Comparison of ENCODE assay signal across 26 mouse cellular contexts in genomic region chr7:132873043-132873442, GRCm38 (mm10). TPM values are rescaled to one million over a fixed set of nuclear protein-coding genes. Genes with fewer than 3 reads are reported as not detected.
DNase-seq lines count a peak whose midpoint lies in the region; ATAC-seq and TF ChIP-seq lines count a peak whose summit lies in the region.
"Had no signal": no experiment of that assay in that cellular context is flagged by ENCODE, and none has a peak within 500 bp of the region (broad histone marks: within the 10 kb centered on the region; RNA-seq: fewer than 3 reads in every experiment).

No protein-coding gene starts in this region.

- TF ChIP-seq EP300 in liver, postnatal 0 days (IDR thresholded peaks at IDR 0.05; ENCODE audit: low read depth), result 0 out of 2 replicates have a peak, but pooled peaks have one; percentile 17

- no peaks in the 10 kb centered on the region for H3K9me3 ChIP-seq in liver, postnatal 0 days (ENCODE audit: low read length)
- H3K9me3 ChIP-seq in G1E (replicated peaks), result no peaks in the 10 kb centered on the region
- H3K9me3 ChIP-seq in forebrain, postnatal 0 days (ENCODE audit: low read length), result no peaks in the 10 kb centered on the region
- H3K9me3 ChIP-seq: embryonic facial prominence, embryonic 10.5 days; embryonic facial prominence, embryonic 15.5 days; forebrain, embryonic 12.5 days; heart, embryonic 15.5 days; hindbrain, embryonic 12.5 days; intestine, embryonic 15.5 days; liver, embryonic 15.5 days; neural tube, embryonic 12.5 days had no signal

- no peak for ATAC-seq in liver, postnatal 0 days
- peak; percentile 49 for ATAC-seq in G1E (ENCODE audit: extremely low read depth, insufficient number of reproducible peaks, low FRiP score, poor library complexity, severe bottlenecking)
- peak; percentile 80 for ATAC-seq in megakaryocyte progenitor cell, adult 5-6 weeks (replicated peaks; ENCODE audit: poor library complexity)
- ATAC-seq in forebrain, postnatal 0 days, result no peak
- ATAC-seq: hindbrain, postnatal 0 days; intestine, embryonic 15.5 days had no signal

- DNase-seq in liver, postnatal 0 days, result no peak
- DNase-seq in liver (no peak), 416B (ENCODE audit: low read depth) (peak; percentile 94), G1E (ENCODE audit: low spot score) (no peak)
- DNase-seq in forebrain, postnatal 0 days, result no peak
- no peak for DNase-seq in lung, adult 18-20 months
- DNase-seq: cerebellum, adult 2 months; cerebellum, postnatal 14 days; gastrocnemius, postnatal 36 days; kidney, adult 2 months; kidney, postnatal 4 days; lung, postnatal 36 days; midbrain, embryonic 14.5 days; right cerebral cortex, adult 18-20 months; thymus, postnatal 36 days had no signal

- WGBS in liver, postnatal 0 days (ENCODE audit: insufficient replicate concordance), result 61% methylated on average over 2 of the region's 2 CpGs
- 97% methylated on average over 2 of the region's 2 CpGs for WGBS in forebrain, postnatal 0 days

- H3K4me1 ChIP-seq in liver, postnatal 0 days (ENCODE audit: insufficient read depth), result no peaks in the 10 kb centered on the region
- H3K4me1 ChIP-seq in G1E (ENCODE audit: insufficient read depth, low read depth, low read length), result no peaks in the 10 kb centered on the region
- H3K4me1 ChIP-seq in forebrain, postnatal 0 days (ENCODE audit: insufficient read depth), result no peaks in the 10 kb centered on the region
- H3K4me1 ChIP-seq: embryonic facial prominence, embryonic 10.5 days; embryonic facial prominence, embryonic 15.5 days; forebrain, embryonic 12.5 days; heart, embryonic 15.5 days; hindbrain, embryonic 12.5 days; intestine, embryonic 15.5 days; liver, embryonic 15.5 days; neural tube, embryonic 12.5 days had no signal

- H3K27me3 ChIP-seq in liver, postnatal 0 days (ENCODE audit: insufficient read depth, low read length), result no peaks in the 10 kb centered on the region
- H3K27me3 ChIP-seq in G1E (ENCODE audit: insufficient read depth, low read length), result no peaks in the 10 kb centered on the region
- H3K27me3 ChIP-seq in forebrain, postnatal 0 days (ENCODE audit: insufficient read depth, low read length), result no peaks in the 10 kb centered on the region
- H3K27me3 ChIP-seq: embryonic facial prominence, embryonic 15.5 days; forebrain, embryonic 12.5 days; heart, embryonic 15.5 days; hindbrain, embryonic 12.5 days; intestine, embryonic 15.5 days; liver, embryonic 15.5 days; neural tube, embryonic 12.5 days had no signal

- peaks cover 76% of the 10 kb centered on the region for H3K36me3 ChIP-seq in liver, postnatal 0 days (replicated peaks; ENCODE audit: insufficient read depth, low read length)
- H3K36me3 ChIP-seq in G1E (replicated peaks), result peaks cover 94% of the 10 kb centered on the region
- H3K36me3 ChIP-seq in forebrain, postnatal 0 days (ENCODE audit: insufficient read depth), result peaks cover 82% of the 10 kb centered on the region

- no peak overlapping the region for H3K4me3 ChIP-seq in liver, postnatal 0 days (ENCODE audit: low read depth, low read length)
- no peak overlapping the region for H3K4me3 ChIP-seq in G1E (ENCODE audit: low read depth, low read length)
- no peak overlapping the region for H3K4me3 ChIP-seq in forebrain, postnatal 0 days (ENCODE audit: low read depth, low read length)
- H3K4me3 ChIP-seq: embryonic facial prominence, embryonic 10.5 days; embryonic facial prominence, embryonic 15.5 days; forebrain, embryonic 12.5 days; heart, embryonic 15.5 days; hindbrain, embryonic 12.5 days; intestine, embryonic 15.5 days; liver, embryonic 15.5 days; neural tube, embryonic 12.5 days had no signal

- no peak for TF ChIP-seq CTCF in liver, postnatal 0 days (IDR thresholded peaks at IDR 0.05; ENCODE audit: low read depth)
- TF ChIP-seq CTCF in G1E (IDR thresholded peaks at IDR 0.05; ENCODE audit: low read depth, low read length), result no peak
- no peak for TF ChIP-seq CTCF in forebrain, postnatal 0 days (IDR thresholded peaks at IDR 0.05; ENCODE audit: low read depth)

- no peak overlapping the region for H3K4me2 ChIP-seq in liver, postnatal 0 days (ENCODE audit: low read depth, low read length)
- H3K4me2 ChIP-seq in forebrain, postnatal 0 days (ENCODE audit: low read depth), result no peak overlapping the region
- H3K4me2 ChIP-seq: embryonic facial prominence, embryonic 15.5 days; forebrain, embryonic 12.5 days; heart, embryonic 15.5 days; hindbrain, embryonic 12.5 days; intestine, embryonic 15.5 days; liver, embryonic 15.5 days; neural tube, embryonic 12.5 days had no signal

- no peak overlapping the region for H3K9ac ChIP-seq in liver, postnatal 0 days (replicated peaks)
- no peak overlapping the region for H3K9ac ChIP-seq in forebrain, postnatal 0 days
- H3K9ac ChIP-seq: embryonic facial prominence, embryonic 15.5 days; forebrain, embryonic 12.5 days; heart, embryonic 15.5 days; hindbrain, embryonic 12.5 days; intestine, embryonic 15.5 days; liver, embryonic 15.5 days; neural tube, embryonic 12.5 days had no signal

- no peak overlapping the region for H3K27ac ChIP-seq in liver, postnatal 0 days (ENCODE audit: low read depth)
- H3K27ac ChIP-seq in forebrain, postnatal 0 days (ENCODE audit: low read depth, low read length), result no peak overlapping the region
- H3K27ac ChIP-seq: embryonic facial prominence, embryonic 10.5 days; embryonic facial prominence, embryonic 15.5 days; forebrain, embryonic 12.5 days; heart, embryonic 15.5 days; hindbrain, embryonic 12.5 days; hindbrain, postnatal 0 days; intestine, embryonic 15.5 days; kidney, postnatal 0 days; liver, embryonic 15.5 days; neural tube, embryonic 12.5 days had no signal

RNA-seq across cellular contexts. Expression of gene Abraxas2, which starts 14.0 kb away (rescaled TPM):
- 13.0 and 15.5 TPM in 2 replicates for polyA plus RNA-seq in liver, postnatal 0 days (2015; fragmentation: Nextera tagmentation; extraction: Ambion mirVana)
- total RNA-seq in G1E (2014; fragmentation: Nextera tagmentation) (69.5 and 79.8 TPM in 2 replicates), G1E (2017) (47.7 and 49.9 TPM in 2 replicates)
- polyA plus RNA-seq in G1E (2012), result 4.6 and 4.7 TPM in 2 replicates
- total RNA-seq in megakaryocyte progenitor cell, adult 5-6 weeks (2015), result 48.6 and 48.9 TPM in 2 replicates
- total RNA-seq in megakaryocyte progenitor cell, adult 5-6 weeks (2017), result 38.6 and 45.9 TPM in 2 replicates
- 36.8 and 38.2 TPM in 2 replicates for total RNA-seq in forebrain, postnatal 0 days (2014; rRNA removed)
- 21.1 and 32.9 TPM in 2 replicates for polyA plus RNA-seq in forebrain, postnatal 0 days (2015; fragmentation: Nextera tagmentation; extraction: Ambion mirVana)

RNA-seq across cellular contexts. Expression of gene Eef1akmt2, which starts 20.6 kb away (rescaled TPM):
- 14.1 and 15.0 TPM in 2 replicates for polyA plus RNA-seq in liver, postnatal 0 days (2015; fragmentation: Nextera tagmentation; extraction: Ambion mirVana)
- total RNA-seq in G1E (2014; fragmentation: Nextera tagmentation) (24.8 and 28.4 TPM in 2 replicates), G1E (2017) (58.9 and 74.1 TPM in 2 replicates)
- polyA plus RNA-seq in G1E (2012), result 9.3 and 16.5 TPM in 2 replicates
- total RNA-seq in megakaryocyte progenitor cell, adult 5-6 weeks (2015), result 27.3 and 38.6 TPM in 2 replicates
- total RNA-seq in megakaryocyte progenitor cell, adult 5-6 weeks (2017), result 48.3 and 48.9 TPM in 2 replicates
- total RNA-seq in forebrain, postnatal 0 days (2014; rRNA removed), result 86.1 and 101 TPM in 2 replicates
- polyA plus RNA-seq in forebrain, postnatal 0 days (2015; fragmentation: Nextera tagmentation; extraction: Ambion mirVana), result 77.3 and 85.9 TPM in 2 replicates

RNA-seq across cellular contexts. Expression of gene Zranb1, which starts 57.9 kb away (rescaled TPM):
- polyA plus RNA-seq in liver, postnatal 0 days (2015; fragmentation: Nextera tagmentation; extraction: Ambion mirVana), result 10.0 and 11.6 TPM in 2 replicates
- total RNA-seq in G1E (2014; fragmentation: Nextera tagmentation) (32.4 and 39.2 TPM in 2 replicates), G1E (2017) (33.6 and 35.6 TPM in 2 replicates)
- polyA plus RNA-seq in G1E (2012), result 1.9 and 3.0 TPM in 2 replicates
- 30.2 and 33.2 TPM in 2 replicates for total RNA-seq in megakaryocyte progenitor cell, adult 5-6 weeks (2015)
- total RNA-seq in megakaryocyte progenitor cell, adult 5-6 weeks (2017), result 54.6 and 61.9 TPM in 2 replicates
- total RNA-seq in forebrain, postnatal 0 days (2014; rRNA removed), result 84.4 and 90.1 TPM in 2 replicates
- polyA plus RNA-seq in forebrain, postnatal 0 days (2015; fragmentation: Nextera tagmentation; extraction: Ambion mirVana), result 23.6 and 25.7 TPM in 2 replicates

RNA-seq across cellular contexts. Expression of gene Fam53b, which starts 59.4 kb away (rescaled TPM):
- polyA plus RNA-seq in liver, postnatal 0 days (2015; fragmentation: Nextera tagmentation; extraction: Ambion mirVana), result 15.2 and 17.2 TPM in 2 replicates
- 27.1 and 63.6 TPM in 2 replicates for total RNA-seq in G1E (2014; fragmentation: Nextera tagmentation)
- total RNA-seq in G1E (2017), result 15.0 and 22.1 TPM in 2 replicates
- polyA plus RNA-seq in G1E (2012), result 23.8 and 24.6 TPM in 2 replicates
- total RNA-seq in megakaryocyte progenitor cell, adult 5-6 weeks (2015), result 16.0 and 21.5 TPM in 2 replicates
- total RNA-seq in megakaryocyte progenitor cell, adult 5-6 weeks (2017), result 12.2 and 15.9 TPM in 2 replicates
- 5.6 and 15.4 TPM in 2 replicates for total RNA-seq in forebrain, postnatal 0 days (2014; rRNA removed)
- 5.6 and 5.8 TPM in 2 replicates for polyA plus RNA-seq in forebrain, postnatal 0 days (2015; fragmentation: Nextera tagmentation; extraction: Ambion mirVana)

Comparison
In these comparisons a context has a peak if more than half of its experiments do, and no peak if none do; other contexts are left out.
1. ATAC-seq: peak in G1E (single experiment) and megakaryocyte progenitor cell, adult 5-6 weeks (single experiment); none in liver, postnatal 0 days (single experiment) and forebrain, postnatal 0 days (single experiment).